Mouse (Mus musculus) CD4-positive, CD25-positive, alpha-beta regulatory T cell, adult 2 months (primary cell): Measurements from ENCODE around the gene Akr1b8.
"Not testable (repeated sequence)": the region's sequence is repeated elsewhere in the genome, so short reads cannot be mapped to it uniquely, and the experiment has no call there.

Experiments
- DNase-seq: peaks from one replicate; pipeline ENCODE4 v3.0.0-alpha.2; 2012; ENCODE audit warnings: low read depth, low spot score

Akr1b8 gene

DNA sequence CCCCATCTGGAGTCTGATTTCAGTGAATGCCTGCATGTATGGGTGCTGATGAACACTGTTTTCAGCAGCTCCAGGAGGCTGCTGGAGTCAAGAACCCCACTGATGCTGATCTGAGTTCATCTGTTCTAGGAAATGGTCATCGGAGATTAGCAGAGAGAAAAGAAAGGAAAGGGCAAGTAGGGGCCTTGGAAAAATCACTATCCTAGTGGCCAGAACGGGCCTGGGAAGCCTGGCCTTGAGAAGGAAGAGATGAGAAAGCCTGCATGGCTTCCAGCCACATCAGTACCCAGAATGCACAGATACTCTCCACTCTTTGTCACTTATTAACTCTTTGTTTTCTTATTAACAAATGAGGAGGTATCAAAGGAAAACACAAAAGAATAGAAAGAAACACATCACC lies 46.8 kb downstream of the Akr1b8 start:
- DNase-seq = no peak

DNA sequence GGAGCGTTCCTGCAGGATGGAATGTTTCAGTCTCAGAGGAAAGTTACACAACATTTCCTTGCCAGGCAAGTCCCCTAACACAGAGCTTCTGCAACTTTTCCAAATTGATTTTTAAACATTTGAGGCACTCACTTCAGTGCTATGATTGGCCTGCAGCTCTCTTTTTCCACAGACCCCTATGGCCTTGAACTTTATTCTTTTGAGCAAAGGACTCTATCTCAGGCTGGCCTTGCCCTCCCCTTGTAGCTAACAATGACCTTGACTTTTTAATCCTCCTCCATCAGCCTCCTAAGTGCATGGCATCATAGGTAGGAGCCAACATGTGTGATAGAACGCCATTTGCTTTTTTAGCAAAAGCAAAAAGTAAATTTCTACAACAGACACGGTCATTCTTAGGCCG lies 52.8 kb downstream of the Akr1b8 start:
- no peak for DNase-seq

DNA sequence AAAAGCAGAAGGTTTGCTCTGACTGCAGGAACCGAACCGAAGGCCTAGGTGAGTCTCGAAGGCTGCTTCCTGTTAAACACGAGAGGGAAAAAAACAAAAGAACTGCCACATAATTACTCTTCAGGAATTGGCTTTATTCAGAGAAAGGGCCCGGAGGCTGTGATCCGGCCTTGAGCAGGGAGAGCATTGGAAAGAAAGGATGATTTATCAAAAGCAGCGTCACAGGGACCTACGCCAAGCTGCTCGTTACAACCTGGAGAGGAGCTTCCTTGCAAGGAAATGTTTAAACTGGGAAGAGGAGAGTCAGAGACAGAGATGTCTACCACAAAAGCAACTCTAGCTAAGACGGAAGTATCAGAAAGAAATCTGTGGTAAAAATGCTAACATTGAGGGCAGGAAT lies 53.5 kb downstream of the Akr1b8 start:
- no peak for DNase-seq

DNA sequence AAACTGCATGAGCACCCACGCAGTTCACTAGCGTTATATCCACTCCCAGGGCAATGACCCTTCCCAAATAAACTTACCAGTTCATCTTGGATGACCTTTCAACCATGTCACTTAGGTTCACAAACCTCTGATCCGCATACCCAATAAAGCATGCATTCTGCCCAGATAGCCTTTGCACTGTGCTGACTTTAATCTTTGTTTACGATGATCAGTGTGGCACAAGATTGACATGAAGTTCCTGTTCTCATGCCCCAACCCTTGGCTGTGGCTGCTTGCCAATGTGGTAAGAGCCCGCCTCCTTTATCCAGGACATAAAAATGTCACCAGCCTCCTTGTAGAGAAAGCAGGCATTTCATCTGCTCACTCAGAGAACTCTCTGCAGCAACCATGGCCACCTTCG lies 58.1 kb downstream of the Akr1b8 start, which contains the start of gene Akr1b7:
TSS of gene Akr1b7 (plus strand) at position 312 of the 400 bp plus-strand sequence.
- no peak for DNase-seq

DNA sequence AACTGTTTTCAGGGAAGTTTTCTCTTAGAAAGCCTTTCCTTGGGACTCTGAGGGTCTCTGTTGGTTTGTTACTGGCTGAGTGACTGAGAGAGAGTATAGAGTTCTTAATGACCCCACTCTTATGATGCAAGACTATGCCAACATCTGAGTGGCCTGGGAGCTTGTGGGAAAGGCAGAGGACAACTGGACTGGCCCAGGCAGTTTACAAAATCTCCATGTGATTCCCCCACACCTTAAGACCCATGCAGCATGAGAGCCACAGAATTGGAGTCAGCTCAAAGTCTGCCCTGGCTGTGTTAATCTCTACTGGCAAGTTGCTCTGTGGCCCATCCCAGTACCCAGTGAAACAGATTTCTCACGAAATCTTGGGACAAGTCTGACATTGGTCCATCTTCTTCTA lies 58.8 kb downstream of the Akr1b8 start:
- DNase-seq = no peak

DNA sequence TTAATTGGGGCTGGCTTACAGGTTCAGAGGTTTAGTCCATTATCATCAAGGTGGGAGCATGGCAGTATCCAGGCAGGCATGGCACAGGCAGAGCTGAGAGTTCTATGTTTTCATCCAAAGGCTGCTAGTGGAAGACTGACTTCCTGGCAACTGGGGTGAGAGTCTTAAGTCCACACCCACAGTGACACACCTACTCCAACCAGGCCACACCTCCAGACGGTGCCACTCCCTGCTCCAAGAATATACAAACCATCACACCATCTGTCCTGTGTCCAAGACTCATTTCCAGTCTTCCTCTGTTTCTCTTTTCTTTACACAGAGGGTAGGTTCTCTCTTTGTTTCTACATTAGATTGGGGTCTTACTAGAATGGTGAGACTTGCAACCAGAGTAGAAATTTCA lies 59.5 kb downstream of the Akr1b8 start:
- DNase-seq = not testable (repeated sequence)

DNA sequence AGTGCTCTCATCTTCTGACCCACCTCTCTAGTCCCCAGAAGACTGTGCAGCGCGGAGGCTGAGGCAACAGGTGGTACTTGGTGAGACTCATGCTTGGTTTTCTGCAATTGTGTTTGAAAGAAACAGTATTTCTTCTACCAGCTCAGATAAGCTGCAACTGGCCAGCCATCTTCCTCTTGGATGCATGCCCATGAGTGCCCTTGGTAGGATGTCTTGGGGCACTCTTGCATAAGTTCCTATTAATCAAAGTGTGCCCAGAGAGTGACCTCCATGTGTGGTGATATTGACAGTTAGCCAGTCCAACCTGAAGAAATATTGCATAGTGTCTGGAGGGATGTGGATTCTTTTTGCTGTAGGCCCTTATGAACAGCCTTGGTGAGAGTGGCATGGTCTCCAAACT lies 62.6 kb downstream of the Akr1b8 start:
- DNase-seq = no peak
